8 mouse cellular contexts compared by ENCODE assay signal in genomic region chr4:140665760-140666159, GRCm38 (mm10). TPM values are rescaled to one million over a fixed set of nuclear protein-coding genes. Genes with fewer than 3 reads are reported as not detected.
DNase-seq lines count a peak whose midpoint lies in the region; ATAC-seq lines count a peak whose summit lies in the region.

Arhgef10l (minus strand) TSS chr4:140666012.

- WGBS in embryonic facial prominence, embryonic 13.5 days = 69% methylated on average over 11 of the region's 11 CpGs

- no peaks in the 10 kb centered on the region for H3K9me3 ChIP-seq in embryonic facial prominence, embryonic 13.5 days

- H3K36me3 ChIP-seq in embryonic facial prominence, embryonic 13.5 days = no peaks in the 10 kb centered on the region

- no peak within 1 kb of the TSS for H3K9ac ChIP-seq in embryonic facial prominence, embryonic 13.5 days

- ATAC-seq in embryonic facial prominence, embryonic 13.5 days (ENCODE audit: insufficient number of reproducible peaks, insufficient read depth, low FRiP score, low TSS enrichment, low read depth) = no peak
- ATAC-seq in megakaryocyte, adult 5-6 weeks (ENCODE audit: poor library complexity, severe bottlenecking) = no peak

- intact Hi-C loops in heart, postnatal 10 days (cut with DNase I) = no loop called here

- peak; percentile 26 for DNase-seq in right cerebral cortex, adult 18-20 months
- no peak for DNase-seq in right cerebral cortex, postnatal 10 days (ENCODE audit: low spot score in 2 of 2)
- DNase-seq in heart, postnatal 10 days = peak in 1 of 2 experiments; percentile 43
- DNase-seq in kidney, postnatal 4 days = peak; percentile 76 to 84
- no peak for DNase-seq in adipocyte (ENCODE audit: low spot score)
- no peak for DNase-seq in spleen, postnatal 10 days (ENCODE audit: low spot score in 2 of 2)

- H3K27ac ChIP-seq in embryonic facial prominence, embryonic 13.5 days = no peak within 1 kb of the TSS

- H3K27me3 ChIP-seq in embryonic facial prominence, embryonic 13.5 days = no peaks in the 10 kb centered on the region

- H3K4me2 ChIP-seq in embryonic facial prominence, embryonic 13.5 days = no peak within 1 kb of the TSS; the same call in 1 of the 2 replicates

- no peak within 1 kb of the TSS for H3K4me3 ChIP-seq in embryonic facial prominence, embryonic 13.5 days

- peaks cover 17% of the 10 kb centered on the region for H3K4me1 ChIP-seq in embryonic facial prominence, embryonic 13.5 days

RNA-seq across cellular contexts. Expression of gene Arhgef10l, which starts in this region (rescaled TPM):
- 11.5 and 11.6 TPM in 2 replicates for polyA plus RNA-seq in embryonic facial prominence, embryonic 13.5 days (2015; fragmentation: Nextera tagmentation; extraction: Ambion mirVana)
- total RNA-seq in heart, postnatal 10 days (2021) = 10 to 100 TPM; 55.4 to 68.4 TPM
- total RNA-seq in megakaryocyte, adult 5-6 weeks (2015) = 22.8 and 25.3 TPM in 2 replicates
- 72.2 and 83.3 TPM in 2 replicates for total RNA-seq in megakaryocyte, adult 5-6 weeks (2017)

Comparison
In these comparisons a context has a peak if more than half of its experiments do, and no peak if none do; other contexts are left out.
1. DNase-seq: peak in right cerebral cortex, adult 18-20 months (single experiment) and kidney, postnatal 4 days (2 of 2); none in right cerebral cortex, postnatal 10 days (0 of 2), adipocyte (single experiment) and spleen, postnatal 10 days (0 of 2).